Mouse (Mus musculus) midbrain, embryonic 16.5 days (tissue): ENCODE measurements at regions not wholly inside any gene's neighbourhood (a gene's known extent, or its start where the extent isn't known, plus 50 kb on each side); places are given as distances from the start of the nearest gene placed in this dataset.

ENCODE experiments used
- ATAC-seq: fragments of 200-750 bp; cut with Nextera tagmentation; 2 replicates; pipeline ENCODE4 v1.8.0; 2017; ENCODE audit warnings: moderate TSS enrichment
- H3K27ac ChIP-seq: fragments of 300-500 bp; sonication (generic); 2 replicates; pipeline ENCODE4 v1.5.1; 2014; ENCODE audit warnings: mild to moderate bottlenecking, low read length, mixed read lengths
- H3K27me3 ChIP-seq: fragments of 300-500 bp; sonication (generic); 2 replicates; pipeline ENCODE4 v1.6.1; 2014; ENCODE audit warnings: low read depth, low read length, mixed read lengths; ENCODE audit not compliant: control insufficient read depth, insufficient read depth
- H3K36me3 ChIP-seq: fragments of 300-500 bp; sonication (generic); 2 replicates; pipeline ENCODE4 v1.6.1; 2014; ENCODE audit warnings: mild to moderate bottlenecking, low read length, moderate library complexity, mixed read lengths; ENCODE audit not compliant: control insufficient read depth, insufficient read depth
- H3K4me1 ChIP-seq: fragments of 300-500 bp; sonication (generic); 2 replicates; pipeline ENCODE4 v1.6.1; 2014; ENCODE audit warnings: mild to moderate bottlenecking, low read length, mixed read lengths; ENCODE audit not compliant: control insufficient read depth, insufficient read depth
- H3K4me2 ChIP-seq: fragments of 300-500 bp; sonication (generic); 2 replicates; pipeline ENCODE4 v1.6.1; 2014; ENCODE audit warnings: mild to moderate bottlenecking, low read length, mixed read lengths
- H3K4me3 ChIP-seq: fragments of 300-500 bp; sonication (generic); 2 replicates; pipeline ENCODE4 v1.5.1; 2014; ENCODE audit warnings: low read depth, mild to moderate bottlenecking, low read length, moderate library complexity, mixed read lengths
- H3K9ac ChIP-seq: fragments of 300-500 bp; sonication (generic); 2 replicates; pipeline ENCODE4 v1.6.1; 2014; ENCODE audit warnings: low read depth, low read length, mixed read lengths
- H3K9me3 ChIP-seq: fragments of 300-500 bp; sonication (generic); replicated peaks from 2 replicates; pipeline ENCODE4 v1.6.1; 2014; ENCODE audit warnings: mild to moderate bottlenecking, low read length, mixed read lengths; ENCODE audit not compliant: control insufficient read depth, poor library complexity, severe bottlenecking
- whole genome bisulfite sequencing: fragments of 180-500 bp; shearing (Covaris S2); extraction: QIAGEN DNeasy Blood & Tissue Kit; methylation state at CpG from one replicate; pipeline ENCODE4 v1.1.7; 2014; 5-methylcytosine and 5-hydroxymethylcytosine counted together

DNA sequence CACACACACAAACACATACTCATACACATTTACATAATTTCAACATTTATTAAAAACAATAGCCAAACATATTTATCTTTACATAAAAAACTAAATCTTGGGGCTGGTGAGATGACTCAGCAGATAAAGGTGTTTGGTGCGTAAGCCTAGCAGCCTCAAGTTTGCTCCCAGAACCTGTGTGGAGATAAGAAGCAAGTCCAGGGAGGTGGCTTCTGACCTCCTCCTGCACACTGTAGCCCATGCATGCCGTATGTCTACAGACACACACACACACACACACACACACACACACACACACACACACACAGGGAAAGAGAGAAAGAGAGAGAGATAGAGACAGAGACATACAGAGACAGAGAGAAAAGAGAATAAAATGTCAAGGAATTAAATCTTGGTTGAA lies 401.1 kb downstream of the Klf5 start:
- no peaks in the 10 kb centered on the region for H3K36me3 ChIP-seq
- no peaks in the 10 kb centered on the region for H3K4me1 ChIP-seq
- no peak overlapping the region for H3K4me3 ChIP-seq
- 92% methylated on average over 2 of the region's 2 CpGs for WGBS
- no peak overlapping the region for H3K4me2 ChIP-seq
- H3K9ac ChIP-seq: no peak overlapping the region
- no peaks in the 10 kb centered on the region for H3K27me3 ChIP-seq
- H3K27ac ChIP-seq: no peak overlapping the region
- no peak for ATAC-seq
- H3K9me3 ChIP-seq: no peaks in the 10 kb centered on the region

DNA sequence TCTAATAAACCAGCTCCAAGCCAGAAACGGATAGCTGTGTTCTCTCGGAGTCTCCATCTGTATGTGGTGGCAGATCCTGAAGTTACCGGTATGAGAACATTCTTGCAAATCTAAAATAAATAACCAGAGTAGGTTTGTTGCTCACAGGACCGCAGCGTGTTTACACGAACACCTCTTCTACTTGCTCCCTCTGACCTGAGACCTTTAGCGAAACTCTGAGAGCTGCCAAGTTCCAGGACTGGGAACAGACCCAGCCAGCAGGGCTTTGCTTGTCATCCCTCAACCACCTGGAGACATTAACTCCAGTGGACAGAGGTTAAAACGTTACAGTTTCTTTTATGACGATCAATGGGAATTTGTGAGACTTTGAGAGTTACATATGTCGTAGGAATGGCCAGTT lies 407.5 kb downstream of the Klf5 start:
- no peaks in the 10 kb centered on the region for H3K36me3 ChIP-seq
- no peak overlapping the region for H3K4me3 ChIP-seq
- H3K27ac ChIP-seq: no peak overlapping the region
- no peak overlapping the region for H3K4me2 ChIP-seq
- ATAC-seq: no peak
- no peaks in the 10 kb centered on the region for H3K4me1 ChIP-seq
- WGBS: 92% methylated on average over 10 of the region's 10 CpGs
- H3K27me3 ChIP-seq: no peaks in the 10 kb centered on the region
- H3K9me3 ChIP-seq: no peaks in the 10 kb centered on the region
- no peak overlapping the region for H3K9ac ChIP-seq

DNA sequence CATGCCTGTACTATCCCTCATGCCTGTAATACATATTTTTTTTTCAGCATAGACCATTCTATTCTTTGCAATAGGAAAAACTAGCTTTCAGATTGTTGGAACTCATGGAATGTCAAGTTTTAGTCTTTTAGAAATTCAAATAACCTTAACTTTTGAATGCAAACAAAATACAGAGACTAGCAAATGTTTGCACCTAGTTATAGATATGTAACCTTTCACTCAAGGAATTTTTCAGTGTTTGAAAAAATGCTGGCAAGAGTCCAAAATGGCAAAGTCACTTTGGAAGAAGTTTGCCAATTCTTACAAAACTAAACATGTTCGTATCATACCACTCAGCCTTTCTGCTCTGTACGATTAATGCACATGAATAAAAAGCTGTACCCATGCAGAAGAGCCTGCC lies 409.6 kb downstream of the Klf5 start:
- no peak overlapping the region for H3K27ac ChIP-seq
- WGBS: 75% methylated on average over 2 of the region's 2 CpGs

DNA sequence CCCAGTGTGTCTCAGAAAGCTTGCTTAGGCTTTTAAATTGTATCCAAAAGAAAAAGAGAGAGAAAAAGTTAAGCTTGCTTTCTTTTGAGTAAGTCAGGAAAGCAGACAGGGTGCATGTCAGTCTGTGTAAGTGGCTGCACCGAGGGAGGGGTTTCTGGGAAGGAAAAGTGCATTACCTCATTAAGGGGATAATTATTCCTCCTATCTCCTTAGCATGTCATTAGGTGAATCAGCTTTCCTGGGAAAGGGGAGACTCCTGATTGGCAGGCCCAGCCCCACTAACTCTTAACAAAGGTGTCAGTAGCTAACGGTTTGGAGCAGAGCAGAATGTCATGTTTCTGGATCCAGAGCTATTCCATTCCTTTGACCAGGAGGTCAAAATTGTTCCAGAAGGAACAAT lies 411.3 kb downstream of the Klf5 start:
- 35% methylated on average over 2 of the region's 2 CpGs for WGBS
- H3K27ac ChIP-seq: no peak overlapping the region
- no peaks in the 10 kb centered on the region for H3K27me3 ChIP-seq

More for the DNA sequence above, 409.6 kb downstream of the Klf5 start:
- H3K9me3 ChIP-seq: no peaks in the 10 kb centered on the region
- no peaks in the 10 kb centered on the region for H3K27me3 ChIP-seq
- H3K36me3 ChIP-seq: no peaks in the 10 kb centered on the region
- no peak for ATAC-seq
- no peak overlapping the region for H3K4me3 ChIP-seq
- no peaks in the 10 kb centered on the region for H3K4me1 ChIP-seq
- no peak overlapping the region for H3K4me2 ChIP-seq
- H3K9ac ChIP-seq: no peak overlapping the region

DNA sequence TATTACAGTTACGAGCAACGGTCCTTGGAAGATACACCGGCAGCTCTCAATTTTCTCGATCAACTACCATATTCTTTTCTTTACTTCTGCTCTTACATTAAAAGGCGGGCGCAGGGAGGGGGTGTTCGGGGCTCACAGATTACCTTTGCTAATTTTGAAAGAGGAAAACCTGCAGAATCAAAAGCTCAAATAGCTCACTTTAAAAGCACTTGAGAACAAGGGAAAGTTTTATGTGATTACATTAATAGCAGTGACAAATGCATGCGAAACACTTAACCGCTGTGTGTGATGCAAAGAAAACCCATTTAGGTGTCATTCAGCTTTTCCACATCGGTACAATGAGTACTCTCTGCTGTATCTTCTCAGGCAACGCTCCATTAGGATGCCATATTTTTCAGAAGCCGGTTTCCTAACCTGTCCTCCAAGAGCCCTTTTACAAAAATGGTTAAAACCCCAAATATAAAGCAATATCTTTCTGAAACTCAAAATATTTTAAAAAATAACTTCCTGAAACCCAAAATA lies 412.2 kb downstream of the Klf5 start:
- Histone ChIP-seq H3K4me2 (no peak overlapping the region), H3K9ac (no peak overlapping the region), H3K4me3 (no peak overlapping the region), H3K9me3 (no peaks in the 10 kb centered on the region), H3K36me3 (no peaks in the 10 kb centered on the region), H3K4me1 (no peaks in the 10 kb centered on the region), H3K27me3 (no peaks in the 10 kb centered on the region), H3K27ac (no peak overlapping the region)
- ATAC-seq: no peak
- WGBS: 86% methylated on average over 12 of the region's 12 CpGs

More for the DNA sequence above, 411.3 kb downstream of the Klf5 start:
- H3K36me3 ChIP-seq: no peaks in the 10 kb centered on the region
- no peaks in the 10 kb centered on the region for H3K4me1 ChIP-seq
- ATAC-seq: no peak
- no peaks in the 10 kb centered on the region for H3K9me3 ChIP-seq
- no peak overlapping the region for H3K4me3 ChIP-seq
- no peak overlapping the region for H3K9ac ChIP-seq
- no peak overlapping the region for H3K4me2 ChIP-seq

DNA sequence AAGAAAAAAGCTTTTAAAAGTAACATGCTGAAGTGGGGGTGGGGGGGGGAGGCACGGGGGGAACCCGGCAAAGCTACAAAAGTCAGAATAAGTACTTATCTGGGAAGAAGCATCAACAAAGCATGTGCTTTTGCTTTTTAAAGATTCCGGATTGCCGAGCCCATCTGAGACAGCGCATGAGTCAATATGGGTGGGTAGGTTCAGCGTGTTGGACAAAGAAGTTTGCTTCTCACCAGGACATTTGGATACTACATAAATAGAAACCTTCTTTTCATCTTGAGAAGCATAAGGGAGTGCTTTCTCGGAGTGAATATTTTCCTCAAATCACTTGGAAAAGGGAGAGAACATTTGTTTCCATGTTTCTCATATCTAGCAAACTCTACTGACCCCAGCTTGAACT lies 414.1 kb downstream of the Klf5 start:
- no peak overlapping the region for H3K4me2 ChIP-seq
- no peaks in the 10 kb centered on the region for H3K27me3 ChIP-seq
- no peaks in the 10 kb centered on the region for H3K4me1 ChIP-seq
- no peak overlapping the region for H3K4me3 ChIP-seq
- H3K27ac ChIP-seq: no peak overlapping the region
- H3K36me3 ChIP-seq: no peaks in the 10 kb centered on the region
- H3K9me3 ChIP-seq: no peaks in the 10 kb centered on the region
- H3K9ac ChIP-seq: no peak overlapping the region
- no peak for ATAC-seq
- WGBS: 91% methylated on average over 7 of the region's 7 CpGs

DNA sequence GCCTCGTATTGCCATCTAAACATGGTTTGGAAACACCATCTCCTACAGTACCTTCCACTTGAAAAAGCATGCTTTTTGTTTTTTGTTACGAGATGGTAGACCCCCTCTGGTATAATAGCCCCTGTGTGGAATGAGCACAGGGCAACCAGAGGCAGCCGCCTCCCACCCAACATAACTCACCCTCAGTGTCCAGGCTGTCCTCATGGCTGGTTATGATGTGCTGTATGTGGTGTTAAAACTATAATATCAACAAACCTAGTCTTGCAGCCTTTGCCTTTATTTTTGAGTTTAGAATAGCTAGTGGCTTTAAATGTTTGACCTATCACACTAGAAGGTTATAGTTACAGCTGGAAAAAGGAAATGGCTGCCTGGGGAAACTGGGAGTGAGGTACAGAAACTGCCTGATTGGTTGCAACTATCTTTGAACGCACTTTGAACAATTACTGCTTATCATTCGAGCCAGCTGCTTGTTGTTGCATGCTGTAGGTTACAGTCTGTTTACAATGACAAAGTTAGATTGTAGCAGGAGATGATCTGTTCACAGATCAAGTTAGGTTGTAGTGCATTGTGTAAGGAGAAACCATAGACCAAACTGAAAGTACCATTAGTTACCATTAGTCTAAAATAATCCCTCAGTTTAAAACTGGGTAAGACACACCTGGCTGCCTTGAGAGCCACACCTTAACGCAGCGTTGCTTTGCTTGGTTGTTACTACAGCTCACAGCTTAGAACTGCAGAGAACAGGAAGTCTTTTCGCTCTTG lies 414.8 kb downstream of the Klf5 start:
- no peaks in the 10 kb centered on the region for H3K4me1 ChIP-seq
- no peaks in the 10 kb centered on the region for H3K27me3 ChIP-seq
- no peak overlapping the region for H3K4me2 ChIP-seq
- H3K9ac ChIP-seq: no peak overlapping the region
- H3K4me3 ChIP-seq: no peak overlapping the region
- no peaks in the 10 kb centered on the region for H3K36me3 ChIP-seq
- H3K9me3 ChIP-seq: no peaks in the 10 kb centered on the region
- ATAC-seq: no peak
- H3K27ac ChIP-seq: no peak overlapping the region
- WGBS: 91% methylated on average over 8 of the region's 8 CpGs

DNA sequence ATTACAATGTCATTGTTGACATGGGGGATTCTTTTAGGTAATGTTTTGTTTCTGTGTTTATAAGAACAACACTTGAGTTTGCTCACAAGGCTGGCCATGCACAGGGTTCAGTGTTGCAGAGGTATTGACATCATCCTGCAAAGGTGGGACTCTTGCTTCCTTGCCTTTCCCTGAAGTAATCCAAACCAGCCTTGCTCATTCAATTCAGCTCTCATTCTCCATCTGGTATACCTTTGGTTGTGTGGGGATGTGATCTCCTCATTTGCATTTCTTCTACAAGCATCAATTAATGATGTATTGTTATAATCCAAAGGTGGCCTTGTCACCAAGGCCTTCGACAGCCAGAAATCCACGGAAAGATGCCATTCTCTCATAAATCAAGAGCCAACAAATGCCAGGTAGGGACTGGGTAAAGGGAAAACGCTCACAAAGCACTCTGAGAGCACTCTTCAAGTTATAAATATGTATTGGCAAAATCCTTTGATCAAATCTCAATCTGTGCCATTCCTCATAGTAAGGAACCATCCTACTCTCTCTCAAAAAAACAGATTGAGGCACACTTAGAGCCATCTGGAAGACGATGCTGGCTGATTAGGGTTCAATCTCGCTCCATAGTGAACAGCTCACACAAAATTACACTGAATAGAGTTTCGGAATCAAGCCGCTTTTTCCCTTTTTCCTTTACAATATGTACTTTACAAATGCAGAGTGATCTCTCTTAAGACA lies 435.1 kb downstream of the Klf5 start:
- H3K27me3 ChIP-seq: no peaks in the 10 kb centered on the region
- no peaks in the 10 kb centered on the region for H3K36me3 ChIP-seq
- 70% methylated on average over 7 of the region's 7 CpGs for WGBS
- H3K9me3 ChIP-seq: no peaks in the 10 kb centered on the region
- H3K9ac ChIP-seq: no peak overlapping the region
- no peak overlapping the region for H3K4me3 ChIP-seq
- no peak overlapping the region for H3K27ac ChIP-seq
- no peak overlapping the region for H3K4me2 ChIP-seq
- no peaks in the 10 kb centered on the region for H3K4me1 ChIP-seq
- 0 out of 2 replicates have a peak, but pooled peaks have one; percentile 14 for ATAC-seq

DNA sequence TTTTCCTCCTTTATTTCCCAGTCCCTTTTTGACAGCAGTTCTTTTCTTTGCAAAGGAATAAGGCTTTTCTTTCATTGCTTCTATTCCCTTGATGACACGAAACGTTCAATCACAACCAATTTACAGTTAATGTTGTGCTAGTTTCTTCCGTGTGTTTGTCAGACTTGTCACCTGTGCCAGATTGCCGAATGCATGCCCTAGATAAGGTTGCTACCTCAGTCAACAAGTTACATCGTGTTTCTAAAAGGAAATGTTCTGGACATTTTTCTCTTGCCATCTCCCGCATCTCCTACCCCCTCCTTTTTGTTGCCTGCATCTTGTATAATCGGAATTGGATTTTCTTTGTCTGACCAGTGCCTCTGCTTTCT lies 435.7 kb downstream of the Klf5 start:
- Histone ChIP-seq H3K27ac (no peak overlapping the region), H3K27me3 (no peaks in the 10 kb centered on the region), H3K36me3 (no peaks in the 10 kb centered on the region), H3K4me3 (no peak overlapping the region), H3K9me3 (no peaks in the 10 kb centered on the region), H3K9ac (no peak overlapping the region), H3K4me1 (no peaks in the 10 kb centered on the region), H3K4me2 (no peak overlapping the region)
- 74% methylated on average over 7 of the region's 7 CpGs for WGBS
- no peak for ATAC-seq
